Mouse (Mus musculus): ENCODE measurements around the gene Crlf3. TPM values are rescaled to one million over a fixed set of nuclear protein-coding genes. Genes with fewer than 3 reads are reported as not detected.

Crlf3 gene
- polyA plus RNA-seq, 1 experiment, result 12.6 TPM

GRCm38 (mm10) chr11:80086844-80087243 lies 6.1 kb upstream of the Crlf3 start:
- peak; percentile 4 for TF ChIP-seq USF1 (IDR thresholded peaks at IDR 0.05; ENCODE audit: low read depth)
- TF ChIP-seq E2F4 (IDR thresholded peaks at IDR 0.05; ENCODE audit: insufficient read depth), result no peak
- H3K27me3 ChIP-seq (ENCODE audit: control insufficient read depth, insufficient read depth, insufficient read length), result no peaks in the 10 kb centered on the region
- H3ac ChIP-seq (ENCODE audit: control insufficient read depth, insufficient read length), result no peak overlapping the region
- no peak overlapping the region for H3K4me2 ChIP-seq (ENCODE audit: low read depth)
- H3K79me2 ChIP-seq (ENCODE audit: control insufficient read depth, insufficient read depth), result peaks cover 23% of the 10 kb centered on the region
- H3K36me3 ChIP-seq (ENCODE audit: control insufficient read depth, insufficient read depth), result no peaks in the 10 kb centered on the region
- H3K4me3 ChIP-seq, result no peak overlapping the region

GRCm38 (mm10) chr11:80085356-80086055 lies 4.7 kb upstream of the Crlf3 start:
- TF ChIP-seq MYOG (IDR thresholded peaks at IDR 0.05; ENCODE audit: control insufficient read depth in 1 of 3, insufficient read depth in 1 of 3, insufficient read length in 2 of 3, low read depth in 2 of 3) (peak in 2 of 3 experiments; percentile 9 to 18), MYOD1 (IDR thresholded peaks at IDR 0.05; ENCODE audit: control insufficient read depth in 1 of 3, insufficient read length in 2 of 3, low read depth in 2 of 3) (peak in 2 of 3 experiments; percentile 17 to 56), POLR2A (IDR thresholded peaks at IDR 0.05; ENCODE audit: insufficient read length, low read depth) (no peak)
- H3K79me2 ChIP-seq (ENCODE audit: control insufficient read depth, insufficient read depth), result peaks cover 10% of the 10 kb centered on the region

GRCm38 (mm10) chr11:80081786-80082319 lies 1.1 kb upstream of the Crlf3 start:
- TF ChIP-seq SRF (IDR thresholded peaks at IDR 0.05; ENCODE audit: control insufficient read depth, insufficient read length, low read depth) (no peak), REST (IDR thresholded peaks at IDR 0.05; ENCODE audit: insufficient read depth, insufficient read length) (no peak), MYOG (IDR thresholded peaks at IDR 0.05; ENCODE audit: control insufficient read depth in 1 of 3, insufficient read depth in 1 of 3, insufficient read length in 2 of 3, low read depth in 2 of 3) (no peak), MYOD1 (IDR thresholded peaks at IDR 0.05; ENCODE audit: control insufficient read depth in 1 of 3, insufficient read length in 2 of 3, low read depth in 2 of 3) (no peak)
- Histone ChIP-seq H3K27me3 (ENCODE audit: control insufficient read depth, insufficient read depth, insufficient read length) (no peaks in the 10 kb centered on the region), H3ac (ENCODE audit: control insufficient read depth, insufficient read length) (no peak overlapping the region), H3K4me3 (no peak overlapping the region), H3K36me3 (ENCODE audit: control insufficient read depth, insufficient read depth) (no peaks in the 10 kb centered on the region), H3K79me2 (ENCODE audit: control insufficient read depth, insufficient read depth) (peaks cover 8% of the 10 kb centered on the region), H3K4me2 (ENCODE audit: low read depth) (no peak overlapping the region)

More at GRCm38 (mm10) chr11:80085356-80086055, 4.7 kb upstream of the Crlf3 start:
- H3K4me2 ChIP-seq (ENCODE audit: low read depth), result peak overlapping the region; percentile 14
- H3ac ChIP-seq (ENCODE audit: control insufficient read depth, insufficient read length), result no peak overlapping the region
- H3K4me3 ChIP-seq, result no peak overlapping the region
- H3K27me3 ChIP-seq (ENCODE audit: control insufficient read depth, insufficient read depth, insufficient read length), result no peaks in the 10 kb centered on the region
- no peaks in the 10 kb centered on the region for H3K36me3 ChIP-seq (ENCODE audit: control insufficient read depth, insufficient read depth)

- no peaks in the 10 kb centered on the region for H3K27me3 ChIP-seq (ENCODE audit: control insufficient read depth, insufficient read depth, insufficient read length)
Observed at GRCm38 (mm10) chr11:80080381-80080825, 388 bp downstream of the Crlf3 start.

GRCm38 (mm10) chr11:80079751-80080150 lies 1.0 kb downstream of the Crlf3 start:
- Histone ChIP-seq H3ac (ENCODE audit: control insufficient read depth, insufficient read length) (no peak overlapping the region), H3K4me2 (ENCODE audit: low read depth) (peak overlapping the region; percentile 84), H3K79me2 (ENCODE audit: control insufficient read depth, insufficient read depth) (peaks cover 8% of the 10 kb centered on the region), H3K4me3 (peak overlapping the region; percentile 63), H3K36me3 (ENCODE audit: control insufficient read depth, insufficient read depth) (no peaks in the 10 kb centered on the region), H3K27me3 (ENCODE audit: control insufficient read depth, insufficient read depth, insufficient read length) (no peaks in the 10 kb centered on the region)
- no peak for TF ChIP-seq REST (IDR thresholded peaks at IDR 0.05; ENCODE audit: insufficient read depth, insufficient read length)
- no peak for TF ChIP-seq E2F4 (IDR thresholded peaks at IDR 0.05; ENCODE audit: insufficient read depth)
- no peak for TF ChIP-seq TCF3 (IDR thresholded peaks at IDR 0.05; ENCODE audit: insufficient read length, low read depth)
- no peak for TF ChIP-seq CEBPB (IDR thresholded peaks at IDR 0.05; ENCODE audit: insufficient read depth, poor library complexity, severe bottlenecking)
- TF ChIP-seq SRF (IDR thresholded peaks at IDR 0.05; ENCODE audit: control insufficient read depth, insufficient read length, low read depth), result no peak
- TF ChIP-seq POLR2A (IDR thresholded peaks at IDR 0.05; ENCODE audit: insufficient read length, low read depth), result no peak
- TF ChIP-seq MAX (IDR thresholded peaks at IDR 0.05; ENCODE audit: low read depth), result no peak
- no peak for TF ChIP-seq USF1 (IDR thresholded peaks at IDR 0.05; ENCODE audit: low read depth)
- no peak for TF ChIP-seq MYOD1 (IDR thresholded peaks at IDR 0.05; ENCODE audit: control insufficient read depth in 1 of 3, insufficient read length in 2 of 3, low read depth in 2 of 3)
- no peak for TF ChIP-seq MYOG (IDR thresholded peaks at IDR 0.05; ENCODE audit: control insufficient read depth in 1 of 3, insufficient read depth in 1 of 3, insufficient read length in 2 of 3, low read depth in 2 of 3)

More at GRCm38 (mm10) chr11:80080381-80080825, 388 bp downstream of the Crlf3 start:
- peak overlapping the region; percentile 37 for H3ac ChIP-seq (ENCODE audit: control insufficient read depth, insufficient read length)
- no peak for TF ChIP-seq E2F4 (IDR thresholded peaks at IDR 0.05; ENCODE audit: insufficient read depth)
- H3K36me3 ChIP-seq (ENCODE audit: control insufficient read depth, insufficient read depth), result no peaks in the 10 kb centered on the region
- H3K4me3 ChIP-seq, result peak overlapping the region; percentile 63
- H3K79me2 ChIP-seq (ENCODE audit: control insufficient read depth, insufficient read depth), result peaks cover 8% of the 10 kb centered on the region
- H3K4me2 ChIP-seq (ENCODE audit: low read depth), result peak overlapping the region; percentile 84

- no peak for TF ChIP-seq POLR2AphosphoS2 (IDR thresholded peaks at IDR 0.05; ENCODE audit: insufficient read length, low read depth)
- TF ChIP-seq TCF3 (IDR thresholded peaks at IDR 0.05; ENCODE audit: insufficient read length, low read depth), result no peak
- TF ChIP-seq SRF (IDR thresholded peaks at IDR 0.05; ENCODE audit: control insufficient read depth, insufficient read length, low read depth), result no peak
- TF ChIP-seq E2F4 (IDR thresholded peaks at IDR 0.05; ENCODE audit: insufficient read depth), result no peak
- H3ac ChIP-seq (ENCODE audit: control insufficient read depth, insufficient read length), result no peak overlapping the region
- peak overlapping the region; percentile 59 for H3K4me2 ChIP-seq (ENCODE audit: low read depth)
- no peaks in the 10 kb centered on the region for H3K36me3 ChIP-seq (ENCODE audit: control insufficient read depth, insufficient read depth)
- H3K4me3 ChIP-seq, result peak overlapping the region; percentile 63
- no peaks in the 10 kb centered on the region for H3K27me3 ChIP-seq (ENCODE audit: control insufficient read depth, insufficient read depth, insufficient read length)
- H3K79me2 ChIP-seq (ENCODE audit: control insufficient read depth, insufficient read depth), result peaks cover 8% of the 10 kb centered on the region
Observed at GRCm38 (mm10) chr11:80078831-80079230, 2.0 kb downstream of the Crlf3 start.
